Mouse (Mus musculus) myocyte (in vitro differentiated cells): Measurements from ENCODE around the gene Upp2.

Experiments
- E2F4 ChIP-seq: IDR thresholded peaks from one replicate; pipeline ENCODE4 v1.6.1; 2011; ENCODE audit warnings: mild to moderate bottlenecking, control low read depth, moderate library complexity; ENCODE audit not compliant: insufficient read depth
- MAX ChIP-seq: IDR thresholded peaks from one replicate; pipeline ENCODE4 v1.6.1; 2011; ENCODE audit warnings: low read depth, mild to moderate bottlenecking, control low read depth
- MYOD1 ChIP-seq, 3 experiments: IDR thresholded peaks; one replicate each; pipeline ENCODE4 v1.6.1; 2011; ENCODE audit warnings: control low read depth in 2 of 3, low read depth in 2 of 3, mild to moderate bottlenecking in 2 of 3, moderate library complexity in 1 of 3; ENCODE audit not compliant: insufficient read length in 2 of 3, control insufficient read depth in 1 of 3
- POLR2A ChIP-seq: IDR thresholded peaks from one replicate; pipeline ENCODE4 v1.6.1; 2011; ENCODE audit warnings: low read depth, mild to moderate bottlenecking, control low read depth, moderate library complexity; ENCODE audit not compliant: insufficient read length
- POLR2AphosphoS2 ChIP-seq: IDR thresholded peaks from one replicate; pipeline ENCODE4 v1.6.1; 2011; ENCODE audit warnings: low read depth, control low read depth; ENCODE audit not compliant: insufficient read length
- SRF ChIP-seq: IDR thresholded peaks from one replicate; pipeline ENCODE4 v1.6.1; 2011; ENCODE audit warnings: low read depth; ENCODE audit not compliant: control insufficient read depth, insufficient read length
- TCF12 ChIP-seq: IDR thresholded peaks from one replicate; pipeline ENCODE4 v1.6.1; 2011; ENCODE audit warnings: mild to moderate bottlenecking, control low read depth; ENCODE audit not compliant: poor library complexity, insufficient read depth, severe bottlenecking
- USF1 ChIP-seq: IDR thresholded peaks from one replicate; pipeline ENCODE4 v1.6.1; 2011; ENCODE audit warnings: low read depth, mild to moderate bottlenecking, control low read depth, moderate library complexity

DNA sequence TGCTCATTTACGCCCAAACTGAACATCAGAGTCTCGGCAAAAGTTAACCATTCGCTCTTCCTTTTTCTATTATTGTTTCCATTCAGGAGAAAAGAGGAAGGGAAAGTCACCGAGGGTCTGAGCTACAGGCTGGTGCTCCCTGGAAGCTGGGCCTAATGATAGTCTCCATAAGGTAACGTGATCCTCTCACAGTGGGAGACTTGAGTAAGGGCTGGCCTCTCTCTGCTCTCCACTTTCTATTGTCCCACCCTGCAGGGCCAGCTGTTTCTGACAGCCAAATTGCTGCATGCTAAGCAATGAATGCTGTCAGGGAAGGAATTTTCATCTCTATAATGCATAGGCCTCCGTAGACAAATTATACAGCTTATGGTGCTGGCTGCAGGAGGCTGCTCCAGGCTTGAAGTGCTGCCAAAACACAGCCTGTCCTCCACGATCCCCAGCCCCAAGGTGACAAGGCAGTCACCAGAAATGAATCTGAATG is 33.5 kb upstream of the Upp2 start:
- no peak for TF ChIP-seq POLR2A
- TF ChIP-seq MAX, result no peak
- no peak for TF ChIP-seq E2F4
- no peak for TF ChIP-seq USF1
- TF ChIP-seq POLR2AphosphoS2, result no peak
- TF ChIP-seq SRF, result no peak
- TF ChIP-seq MYOD1 (IDR thresholded peaks at IDR 0.05; ENCODE audit: control insufficient read depth in 1 of 3, insufficient read length in 2 of 3, low read depth in 2 of 3), result peak in 2 of 3 experiments; percentile 62 to 76
- TF ChIP-seq TCF12, result no peak
